Mouse (Mus musculus) liver, embryonic 14.5 days (tissue): Measurements from ENCODE around the gene 1600014C23Rik.

ENCODE experiments used
- CTCF ChIP-seq: IDR thresholded peaks from 2 replicates; pipeline ENCODE4 v1.5.1; 2016; ENCODE audit warnings: antibody characterized with exemption, low read depth, control low read depth
- EP300 ChIP-seq: IDR thresholded peaks from 2 replicates; pipeline ENCODE4 v1.6.1; 2016; ENCODE audit warnings: antibody characterized with exemption, low read depth

DNA sequence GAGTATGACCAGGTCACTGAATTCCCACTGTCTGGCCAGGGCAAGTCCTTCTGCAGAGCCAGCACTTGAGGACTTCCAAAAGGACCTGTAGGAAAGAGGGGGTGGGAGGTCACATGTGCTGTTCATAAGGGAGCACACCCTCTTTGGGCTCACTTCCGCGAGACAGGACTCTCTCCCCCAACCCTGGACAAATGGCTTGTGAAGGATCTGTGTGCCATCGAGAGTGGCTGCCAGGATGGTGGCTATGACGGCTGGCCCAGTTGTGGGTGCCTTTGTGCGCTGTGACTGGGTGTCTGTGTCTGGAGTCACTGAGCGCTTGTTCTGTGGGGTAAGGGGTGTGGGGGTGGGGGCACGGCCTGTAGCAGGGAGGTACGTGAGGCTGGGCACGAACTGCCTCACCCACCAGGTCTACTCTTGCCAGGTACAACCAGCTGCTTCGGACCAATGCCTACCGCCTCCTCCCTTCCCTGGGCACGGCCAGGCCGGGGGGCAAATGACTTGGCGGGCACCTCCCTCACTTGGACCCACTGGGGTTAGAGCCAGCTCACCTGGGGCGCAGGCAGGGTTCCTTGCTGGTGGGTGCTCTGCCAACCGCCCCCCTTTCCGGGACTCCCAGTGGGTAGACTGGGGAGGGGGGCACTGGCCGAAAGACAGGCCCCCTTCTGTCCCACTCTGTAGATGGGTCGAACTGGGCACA lies 458 bp downstream of the 1600014C23Rik start:
- TF ChIP-seq CTCF = no peak
- TF ChIP-seq EP300 = no peak
